Mouse (Mus musculus) embryonic stem cell, embryonic (primary cell): ENCODE data around the gene Rtp4.

Source experiments
- CTCF ChIA-PET, 4 experiments: fragments of 300-600 bp in 2 of 4; fragments of 350-600 bp in 2 of 4; sonication (Branson Sonifier 250); formaldehyde crosslinking; loops; one replicate each; lab custom pipeline; 2022; ENCODE audit warnings: inconsistent platforms in 2 of 4; lab: Charles Lee
- POLR2A ChIA-PET, 4 experiments: fragments of 300-600 bp in 2 of 4; fragments of 350-600 bp in 2 of 4; sonication (Branson Sonifier 250); formaldehyde crosslinking; loops; one replicate each; lab custom pipeline; 2022; ENCODE audit warnings: antibody characterized with exemption in 4 of 4, inconsistent platforms in 1 of 4; lab: Charles Lee

The Rtp4 gene

GRCm38 (mm10) chr16:23544361-23544760 lies 24.3 kb downstream of the Rtp4 start:
- ChIA-PET POLR2A (interaction anchor here in 1 of 4 experiments (0.6 kb wide), 1 partner anchor 88 kb away, joined by 5 read pairs; no protein-coding TSS in a partner anchor), CTCF (no interaction called here)

- ChIA-PET CTCF (interaction anchor here in 2 of 4 experiments (0.6 to 7.0 kb wide), 3 partner anchors 28 to 406 kb away, joined by 3 to 79 read pairs (median 3); partner anchors contain the start of gene Rtp4 (in 1 of the 2)), POLR2A (no interaction called here)
These were observed 27.7 kb downstream of the Rtp4 start for GRCm38 (mm10) chr16:23547783-23548182.

GRCm38 (mm10) chr16:23550346-23550980 lies 30.4 kb downstream of the Rtp4 start:
- POLR2A ChIA-PET, result no interaction called here
- CTCF ChIA-PET, result interaction anchor here (0.6 to 7.0 kb wide), 16 partner anchors 8 to 417 kb away, joined by 3 to 79 read pairs (median 8); partner anchors contain the start of gene Masp1 (in 1 of the 4)

GRCm38 (mm10) chr16:23550981-23551582 lies 31.0 kb downstream of the Rtp4 start:
- ChIA-PET CTCF (interaction anchor here (0.6 to 7.0 kb wide), 17 partner anchors 9 to 851 kb away, joined by 3 to 79 read pairs (median 7); partner anchors contain the start of gene Masp1 (in 1 of the 4)), POLR2A (no interaction called here)

- ChIA-PET POLR2A (interaction anchor here in 1 of 4 experiments (0.7 kb wide), 1 partner anchor 344 kb away, joined by 7 read pairs; no protein-coding TSS in a partner anchor), CTCF (no interaction called here)
These were observed 34.6 kb downstream of the Rtp4 start for GRCm38 (mm10) chr16:23554673-23555072.

- ChIA-PET POLR2A (no interaction called here), CTCF (no interaction called here)
These were observed 37.1 kb downstream of the Rtp4 start for GRCm38 (mm10) chr16:23557195-23557594.

GRCm38 (mm10) chr16:23557669-23558068 lies 37.6 kb downstream of the Rtp4 start:
- ChIA-PET POLR2A (no interaction called here), CTCF (interaction anchor here in 1 of 4 experiments (0.6 kb wide), 1 partner anchor 329 kb away, joined by 5 read pairs; no protein-coding TSS in a partner anchor)

- CTCF ChIA-PET, result no interaction called here
- POLR2A ChIA-PET, result no interaction called here
These were observed 48.4 kb downstream of the Rtp4 start for GRCm38 (mm10) chr16:23568369-23568958.

- CTCF ChIA-PET, result no interaction called here
- POLR2A ChIA-PET, result no interaction called here
These were observed 54.5 kb downstream of the Rtp4 start for GRCm38 (mm10) chr16:23574561-23574960.

GRCm38 (mm10) chr16:23591119-23592105 lies 71.3 kb downstream of the Rtp4 start:
- POLR2A ChIA-PET, result interaction anchor here in 1 of 4 experiments (0.6 kb wide), 1 partner anchor 22 kb away, joined by 3 read pairs; no protein-coding TSS in a partner anchor
- CTCF ChIA-PET, result no interaction called here

- POLR2A ChIA-PET, result no interaction called here
- CTCF ChIA-PET, result no interaction called here
These were observed 72.4 kb downstream of the Rtp4 start for GRCm38 (mm10) chr16:23592501-23592900.

GRCm38 (mm10) chr16:23596696-23597095 lies 76.6 kb downstream of the Rtp4 start:
- ChIA-PET POLR2A (no interaction called here), CTCF (no interaction called here)

- CTCF ChIA-PET, result no interaction called here
- POLR2A ChIA-PET, result no interaction called here
These were observed 77.9 kb downstream of the Rtp4 start for GRCm38 (mm10) chr16:23597968-23598367.

GRCm38 (mm10) chr16:23606220-23606619 lies 86.1 kb downstream of the Rtp4 start:
- ChIA-PET CTCF (no interaction called here), POLR2A (no interaction called here)

- POLR2A ChIA-PET, result no interaction called here
These were observed 86.6 kb downstream of the Rtp4 start for GRCm38 (mm10) chr16:23606651-23607050.

GRCm38 (mm10) chr16:23607911-23608410 lies 87.9 kb downstream of the Rtp4 start:
- CTCF ChIA-PET, result no interaction called here
- POLR2A ChIA-PET, result no interaction called here

More at GRCm38 (mm10) chr16:23606651-23607050, 86.6 kb downstream of the Rtp4 start:
- CTCF ChIA-PET, result no interaction called here

GRCm38 (mm10) chr16:23609748-23610185 lies 89.7 kb downstream of the Rtp4 start:
- POLR2A ChIA-PET, result interaction anchor here in 2 of 4 experiments (0.6 to 1.1 kb wide), 3 partner anchors 127 to 1651 kb away, joined by 3 to 5 read pairs (median 3); no protein-coding TSS in a partner anchor
- CTCF ChIA-PET, result no interaction called here

GRCm38 (mm10) chr16:23624205-23624604 lies 104.1 kb downstream of the Rtp4 start:
- POLR2A ChIA-PET, result no interaction called here
- CTCF ChIA-PET, result interaction anchor here in 2 of 4 experiments (0.7 to 1.5 kb wide), 2 partner anchors 8 kb away, joined by 3 read pairs; no protein-coding TSS in a partner anchor
